Mouse (Mus musculus) heart, adult 2 months (tissue): Measurements from ENCODE around the gene Thsd4. TPM values are rescaled to one million over a fixed set of nuclear protein-coding genes. Genes with fewer than 3 reads are reported as not detected.

Source experiments
- DNase-seq, 2 experiments: peaks; one replicate each; pipeline ENCODE4 v3.0.0; 2021
- H3K27ac ChIP-seq: fragments of 200-600 bp; 2 replicates; pipeline ENCODE4 v1.8.1; 2022
- H3K27me3 ChIP-seq: fragments of 200-500 bp; 2 replicates; pipeline ENCODE4 v1.6.1; 2012; ENCODE audit warnings: mild to moderate bottlenecking, low read length, inconsistent platforms, mixed read lengths; ENCODE audit not compliant: control insufficient read depth, insufficient read depth
- H3K36me3 ChIP-seq: fragments of 200-500 bp; 2 replicates; pipeline ENCODE4 v1.6.1; 2012; ENCODE audit warnings: low read length, inconsistent platforms; ENCODE audit not compliant: control insufficient read depth, insufficient read depth
- H3K4me1 ChIP-seq: fragments of 200-500 bp; 2 replicates; pipeline ENCODE4 v1.6.1; 2011; ENCODE audit warnings: low read length; ENCODE audit not compliant: control insufficient read depth, insufficient read depth
- H3K4me3 ChIP-seq: fragments of 200-600 bp; 2 replicates; pipeline ENCODE4 v1.8.1; 2022
- H3K79me2 ChIP-seq: fragments of 200-500 bp; replicated peaks from 2 replicates; pipeline ENCODE4 v1.6.1; 2012; ENCODE audit warnings: mild to moderate bottlenecking, inconsistent platforms, low read length, moderate library complexity, mixed read lengths; ENCODE audit not compliant: control insufficient read depth, insufficient read depth
- H3K9ac ChIP-seq: fragments of 200-500 bp; 2 replicates; pipeline ENCODE4 v1.6.1; 2012; ENCODE audit warnings: low read depth, mild to moderate bottlenecking, control low read depth, inconsistent platforms, low read length, mixed read lengths
- CTCF ChIP-seq: fragments of 200-600 bp; IDR thresholded peaks from 2 replicates; pipeline ENCODE4 v1.8.1; 2022; ENCODE audit warnings: antibody characterized with exemption, mild to moderate bottlenecking, moderate library complexity
- EP300 ChIP-seq: fragments of 200-500 bp; IDR thresholded peaks from 2 replicates; pipeline ENCODE4 v1.6.1; 2011; ENCODE audit warnings: low read depth, low read length, control low read depth; ENCODE audit not compliant: insufficient read depth
- POLR2A ChIP-seq: fragments of 200-500 bp; IDR thresholded peaks from 2 replicates; pipeline ENCODE4 v1.6.1; 2011; ENCODE audit warnings: mild to moderate bottlenecking, low read depth, low read length, control low read depth; ENCODE audit not compliant: insufficient read depth
- WGBS: fragments of 180-500 bp; shearing (Covaris S2); methylation state at CpG from one replicate; pipeline ENCODE4 v1.1.7; 2018; 5-methylcytosine and 5-hydroxymethylcytosine counted together
- intact Hi-C: fragments of 180-260 bp; cut with DNase I; formaldehyde crosslinking; loops from one replicate; pipeline ENCODE4 v1.15.1; 2025
- polyA plus RNA-seq: library from polyadenylated mRNA; depleted of rRNA; stranded (reverse); fragments of >200 nt; gene quantifications from 2 replicates; pipeline ENCODE4 v1.2.3, GENCODE M21; 2012
- total RNA-seq, 2 experiments: library from RNA; stranded (reverse); gene quantifications; 2 replicates each; pipeline ENCODE4 v1.2.3; 2021

The Thsd4 gene
- total and polyA plus RNA-seq, 3 experiments: 3.5 to 5.2 (median 4.3) TPM

DNA sequence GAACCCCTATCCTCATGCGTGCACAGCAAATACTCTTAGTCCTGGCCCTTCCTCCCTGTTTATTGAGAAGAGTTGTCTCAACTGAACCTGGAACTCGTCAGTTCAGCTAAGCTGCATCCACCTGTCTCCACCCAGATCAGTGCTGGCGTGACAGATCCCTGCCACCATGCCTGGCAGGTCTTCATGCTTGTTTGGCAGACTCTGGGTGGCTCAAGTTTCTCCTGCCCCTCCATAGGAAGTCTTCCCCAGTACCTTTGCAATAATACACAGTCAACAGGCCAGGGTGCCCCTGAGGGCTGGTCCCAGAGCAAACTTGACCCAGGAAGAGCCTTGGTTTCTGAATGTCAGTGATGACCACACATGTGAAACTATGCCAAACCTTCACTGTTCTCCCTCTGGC, 576.6 kb downstream of the Thsd4 start:
- Histone ChIP-seq H3K4me3 (no peak overlapping the region), H3K27ac (no peak overlapping the region), H3K9ac (no peak overlapping the region), H3K27me3 (no peaks in the 10 kb centered on the region), H3K4me1 (peaks cover 4% of the 10 kb centered on the region), H3K79me2 (no peaks in the 10 kb centered on the region), H3K36me3 (no peaks in the 10 kb centered on the region)
- no peak for TF ChIP-seq EP300
- TF ChIP-seq CTCF: no peak
- no peak for TF ChIP-seq POLR2A
- intact Hi-C loops: no loop called here
- no peak for DNase-seq
- 84% methylated on average over 3 of the region's 3 CpGs for WGBS

DNA sequence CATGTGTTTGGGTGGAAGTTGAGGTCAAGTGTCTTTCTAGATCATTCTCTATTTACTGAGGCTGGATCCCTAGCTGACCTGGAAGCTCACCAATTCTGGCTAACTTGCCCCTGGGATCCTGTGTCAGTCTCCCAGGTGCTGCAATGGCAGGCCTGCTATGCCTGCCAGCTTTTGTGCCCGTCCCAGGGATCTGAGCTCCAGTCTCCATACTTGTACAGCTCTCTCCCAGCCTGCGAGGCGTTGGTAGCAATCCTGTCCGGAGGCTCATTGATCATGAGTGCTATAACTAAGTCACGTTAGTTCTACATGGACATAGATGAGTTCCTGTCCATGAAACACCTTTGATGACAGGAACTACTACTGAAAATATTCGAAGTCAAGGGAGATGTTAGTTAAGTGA, 578.0 kb downstream of the Thsd4 start:
- H3K27me3 ChIP-seq: no peaks in the 10 kb centered on the region
- no peak overlapping the region for H3K27ac ChIP-seq
- H3K79me2 ChIP-seq: no peaks in the 10 kb centered on the region
- no peaks in the 10 kb centered on the region for H3K36me3 ChIP-seq
- TF ChIP-seq EP300: no peak
- no peak overlapping the region for H3K4me3 ChIP-seq
- H3K4me1 ChIP-seq: peaks cover 4% of the 10 kb centered on the region
- intact Hi-C loops: no loop called here
- no peak overlapping the region for H3K9ac ChIP-seq
- 93% methylated on average over 6 of the region's 6 CpGs for WGBS
- DNase-seq: no peak

DNA sequence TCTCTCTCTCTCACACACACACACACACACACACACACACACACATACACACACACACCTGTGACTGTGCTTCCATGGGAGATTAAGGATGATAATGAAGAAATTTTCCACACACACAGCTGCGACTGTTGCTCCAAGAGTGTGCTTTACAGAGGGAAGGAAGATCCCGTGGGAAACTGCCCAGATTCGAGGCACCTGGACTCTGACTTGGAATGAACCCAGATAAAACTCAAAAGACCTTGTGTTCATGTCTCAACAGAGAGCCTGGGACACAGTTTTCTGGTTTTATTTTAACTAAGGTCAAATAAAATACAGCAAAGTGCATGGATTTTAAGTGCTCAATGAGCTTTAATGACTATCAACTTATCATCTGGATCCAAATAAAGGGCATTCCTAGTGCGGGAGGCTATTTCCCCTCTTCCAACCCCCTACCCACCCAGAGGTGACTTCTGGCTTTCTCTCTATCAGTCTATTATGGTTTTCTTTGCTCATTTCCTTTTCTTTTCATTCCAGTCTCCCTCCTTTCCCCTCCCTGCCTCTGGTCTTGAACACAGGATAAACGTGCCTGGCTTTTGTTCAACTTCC, 579.3 kb downstream of the Thsd4 start:
- TF ChIP-seq POLR2A (no peak), CTCF (no peak), EP300 (no peak)
- H3K4me3 ChIP-seq: no peak overlapping the region
- no peak for DNase-seq
- no peaks in the 10 kb centered on the region for H3K27me3 ChIP-seq
- H3K9ac ChIP-seq: no peak overlapping the region
- no peak overlapping the region for H3K27ac ChIP-seq
- H3K4me1 ChIP-seq: peaks cover 4% of the 10 kb centered on the region
- no peaks in the 10 kb centered on the region for H3K36me3 ChIP-seq
- WGBS: 44% methylated on average over 5 of the region's 5 CpGs
- H3K79me2 ChIP-seq: no peaks in the 10 kb centered on the region
- intact Hi-C loops: no loop called here

DNA sequence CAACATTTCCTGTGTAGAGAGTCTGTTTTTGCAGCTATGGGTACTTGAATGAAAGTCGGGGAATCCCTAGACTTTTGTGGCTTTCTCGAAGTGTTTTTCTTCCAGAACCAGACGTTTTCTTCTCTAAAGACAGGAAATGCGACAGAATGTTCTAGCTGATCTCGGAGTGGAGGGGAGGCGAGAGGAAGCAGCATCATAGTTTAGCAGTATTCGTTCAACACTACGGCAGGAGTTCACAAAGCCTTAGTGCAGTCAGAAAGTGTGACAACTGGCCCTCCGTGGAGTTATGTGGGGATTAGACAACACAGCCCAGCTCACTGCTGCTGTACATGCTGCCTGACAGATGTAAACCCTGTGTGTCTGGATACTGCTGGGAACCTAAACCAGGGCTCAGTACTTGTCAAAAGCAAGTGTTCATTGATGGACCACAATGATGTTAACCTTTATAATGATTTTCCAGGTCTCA, 579.9 kb downstream of the Thsd4 start:
- no peak for DNase-seq
- no peak overlapping the region for H3K4me3 ChIP-seq
- TF ChIP-seq POLR2A (no peak), CTCF (no peak)
- peaks cover 4% of the 10 kb centered on the region for H3K4me1 ChIP-seq
- no peaks in the 10 kb centered on the region for H3K27me3 ChIP-seq
- WGBS: 24% methylated on average over 9 of the region's 9 CpGs
- no peaks in the 10 kb centered on the region for H3K79me2 ChIP-seq
- intact Hi-C loops: no loop called here
- no peak overlapping the region for H3K9ac ChIP-seq
- no peak overlapping the region for H3K27ac ChIP-seq
- H3K36me3 ChIP-seq: no peaks in the 10 kb centered on the region

GRCm38 (mm10) chr9:59940913-59941884, 580.6 kb downstream of the Thsd4 start:
- WGBS: 58% methylated on average over 11 of the region's 12 CpGs
- intact Hi-C loops: no loop called here
- Histone ChIP-seq H3K79me2 (no peaks in the 10 kb centered on the region), H3K4me1 (peaks cover 4% of the 10 kb centered on the region), H3K27ac (no peak overlapping the region), H3K36me3 (no peaks in the 10 kb centered on the region), H3K4me3 (no peak overlapping the region), H3K27me3 (no peaks in the 10 kb centered on the region), H3K9ac (no peak overlapping the region)
- no peak for DNase-seq
- TF ChIP-seq CTCF (no peak), EP300 (no peak), POLR2A (no peak)

DNA sequence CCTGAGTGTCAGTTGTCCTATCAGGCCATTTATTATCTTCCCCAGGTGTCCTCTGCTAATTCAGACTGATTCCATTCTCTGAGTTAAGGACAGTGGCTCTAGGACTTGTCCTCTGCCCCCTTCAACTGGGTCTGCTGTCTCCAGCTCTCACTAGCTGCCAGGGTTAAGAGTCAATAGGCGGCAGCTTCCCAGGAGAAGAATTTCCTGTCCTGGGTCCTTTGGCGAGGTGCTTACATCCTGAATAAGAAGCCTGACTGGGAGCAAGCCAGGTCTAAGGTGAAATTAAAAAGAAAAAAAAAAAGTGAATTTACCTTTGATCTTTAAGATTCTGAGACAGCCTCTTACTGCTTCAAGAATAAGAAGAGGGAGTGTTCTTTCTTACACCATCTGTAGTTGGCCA, 582.2 kb downstream of the Thsd4 start:
- H3K27ac ChIP-seq: no peak overlapping the region
- H3K9ac ChIP-seq: no peak overlapping the region
- intact Hi-C loops: no loop called here
- TF ChIP-seq POLR2A (no peak), EP300 (no peak), CTCF (no peak)
- H3K27me3 ChIP-seq: no peaks in the 10 kb centered on the region
- H3K4me3 ChIP-seq: no peak overlapping the region
- peaks cover 4% of the 10 kb centered on the region for H3K4me1 ChIP-seq
- 38% methylated on average over 2 of the region's 2 CpGs for WGBS
- no peaks in the 10 kb centered on the region for H3K36me3 ChIP-seq
- no peak for DNase-seq
- no peaks in the 10 kb centered on the region for H3K79me2 ChIP-seq
